Mouse (Mus musculus) embryonic facial prominence, embryonic 12.5 days (tissue): ENCODE data around the gene Jak1. TPM values are rescaled to one million over a fixed set of nuclear protein-coding genes. Genes with fewer than 3 reads are reported as not detected.
"Not testable (repeated sequence)": the region's sequence is repeated elsewhere in the genome, so short reads cannot be mapped to it uniquely, and the experiment has no call there.

Source experiments
- ATAC-seq: fragments of 200-750 bp; cut with Nextera tagmentation; 2 replicates; pipeline ENCODE4 v1.8.0; 2017; ENCODE audit not compliant: insufficient number of reproducible peaks, insufficient read depth, low FRiP score, low TSS enrichment
- H3K27ac ChIP-seq: fragments of 300-500 bp; sonication (generic); 2 replicates; pipeline ENCODE4 v1.5.1; 2016; ENCODE audit warnings: mild to moderate bottlenecking
- H3K27me3 ChIP-seq: fragments of 300-500 bp; sonication (generic); 2 replicates; pipeline ENCODE4 v1.6.1; 2016; ENCODE audit warnings: mild to moderate bottlenecking, moderate library complexity
- H3K36me3 ChIP-seq: fragments of 300-500 bp; sonication (generic); 2 replicates; pipeline ENCODE4 v1.6.1; 2016; ENCODE audit warnings: mild to moderate bottlenecking
- H3K4me1 ChIP-seq: fragments of 300-500 bp; sonication (generic); 2 replicates; pipeline ENCODE4 v1.6.1; 2016
- H3K4me2 ChIP-seq: fragments of 300-500 bp; sonication (generic); replicated peaks from 2 replicates; pipeline ENCODE4 v1.6.1; 2016; ENCODE audit warnings: mild to moderate bottlenecking, moderate library complexity
- H3K4me3 ChIP-seq: fragments of 300-500 bp; sonication (generic); 2 replicates; pipeline ENCODE4 v1.5.1; 2016; ENCODE audit warnings: mild to moderate bottlenecking
- H3K9ac ChIP-seq: fragments of 300-500 bp; sonication (generic); 2 replicates; pipeline ENCODE4 v1.6.1; 2016; ENCODE audit warnings: mild to moderate bottlenecking, moderate library complexity
- H3K9me3 ChIP-seq: fragments of 300-500 bp; sonication (generic); 2 replicates; pipeline ENCODE4 v1.6.1; 2016; ENCODE audit warnings: mild to moderate bottlenecking, moderate library complexity
- WGBS: fragments of 180-500 bp; shearing (Covaris S2); methylation state at CpG from one replicate; pipeline ENCODE4 v1.1.7; 2016; 5-methylcytosine and 5-hydroxymethylcytosine counted together
- polyA plus RNA-seq: library from polyadenylated mRNA; unstranded; fragments of >200 nt; fragmentation: Nextera tagmentation; extraction: Ambion mirVana; gene quantifications from 2 replicates; pipeline ENCODE4 v1.2.1, GENCODE M21; 2016

The Jak1 gene
- polyA plus RNA-seq, 1 experiment from 2014 or later, result 74.8 TPM

DNA sequence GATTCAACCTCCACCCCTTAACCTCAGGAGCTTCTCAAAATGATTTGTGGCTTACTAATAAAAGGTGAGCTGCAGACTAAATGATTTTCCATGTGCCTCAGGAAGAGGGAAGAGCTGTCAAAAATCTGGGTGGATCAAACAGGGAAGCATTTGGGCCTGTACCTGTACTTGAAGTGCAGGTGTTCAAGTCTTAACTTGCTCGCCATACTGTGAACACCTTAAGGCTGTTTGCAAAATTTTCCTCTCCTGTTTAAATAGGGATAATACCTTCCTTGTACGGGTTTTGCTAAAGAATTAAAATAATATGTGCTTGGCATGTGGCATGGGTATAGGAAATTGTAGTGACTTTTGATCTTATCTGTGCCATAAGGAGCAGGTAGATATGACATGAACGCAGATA, 5.7 kb upstream of the Jak1 start:
- no peak for ATAC-seq
- Histone ChIP-seq H3K4me1 (no peaks in the 10 kb centered on the region), H3K9ac (no peak overlapping the region), H3K27ac (no peak overlapping the region), H3K27me3 (no peaks in the 10 kb centered on the region), H3K9me3 (no peaks in the 10 kb centered on the region), H3K36me3 (no peaks in the 10 kb centered on the region), H3K4me2 (no peak overlapping the region), H3K4me3 (no peak overlapping the region)
- 81% methylated on average over 3 of the region's 3 CpGs for WGBS

- H3K4me1 ChIP-seq, H3K4me2 ChIP-seq, H3K9me3 ChIP-seq: not testable (repeated sequence)
Observed at GRCm38 (mm10) chr4:101268506-101268905, 3.4 kb upstream of the Jak1 start.

GRCm38 (mm10) chr4:101265523-101265922, 441 bp upstream of the Jak1 start:
- no peak for ATAC-seq
- H3K4me1 ChIP-seq, result 0 out of 2 replicates have a peak, but pooled peaks cover 4% of the 10 kb centered on the region
- no peak overlapping the region for H3K27ac ChIP-seq
- H3K27me3 ChIP-seq, result no peaks in the 10 kb centered on the region
- no peak overlapping the region for H3K9ac ChIP-seq
- no peaks in the 10 kb centered on the region for H3K36me3 ChIP-seq
- 27% methylated on average over 6 of the region's 7 CpGs for WGBS
- peak overlapping the region; percentile 98 for H3K4me3 ChIP-seq
- peak overlapping the region; percentile 76 for H3K4me2 ChIP-seq
- H3K9me3 ChIP-seq, result no peaks in the 10 kb centered on the region

More at GRCm38 (mm10) chr4:101268506-101268905, 3.4 kb upstream of the Jak1 start:
- H3K4me3 ChIP-seq, H3K9ac ChIP-seq, H3K27ac ChIP-seq, ATAC-seq, H3K27me3 ChIP-seq, H3K36me3 ChIP-seq: not testable (repeated sequence)
- 77% methylated on average over 1 of the region's 1 CpGs for WGBS

GRCm38 (mm10) chr4:101263968-101264740, 928 bp downstream of the Jak1 start:
- Histone ChIP-seq H3K27ac (peak overlapping the region; percentile 86; the same call in 1 of the 2 replicates), H3K36me3 (no peaks in the 10 kb centered on the region), H3K9me3 (no peaks in the 10 kb centered on the region), H3K9ac (peak overlapping the region; percentile 89), H3K4me2 (peak overlapping the region; percentile 76), H3K4me1 (0 out of 2 replicates have a peak, but pooled peaks cover 4% of the 10 kb centered on the region), H3K27me3 (no peaks in the 10 kb centered on the region), H3K4me3 (peak overlapping the region; percentile 98)
- ATAC-seq, result 0 out of 2 replicates have a peak, but pooled peaks have one; percentile 18
- WGBS, result 6% methylated on average over 26 of the region's 26 CpGs

- H3K4me3 ChIP-seq, result no peak overlapping the region
- 0 out of 2 replicates have a peak, but pooled peaks cover 4% of the 10 kb centered on the region for H3K4me1 ChIP-seq
- no peak overlapping the region for H3K4me2 ChIP-seq
- no peak overlapping the region for H3K27ac ChIP-seq
- ATAC-seq, result no peak
- no peak overlapping the region for H3K9ac ChIP-seq
- WGBS, result 82% methylated on average over 5 of the region's 5 CpGs
- H3K27me3 ChIP-seq, result no peaks in the 10 kb centered on the region
- no peaks in the 10 kb centered on the region for H3K36me3 ChIP-seq
- no peaks in the 10 kb centered on the region for H3K9me3 ChIP-seq
Observed at GRCm38 (mm10) chr4:101261596-101261995, 3.5 kb downstream of the Jak1 start.

GRCm38 (mm10) chr4:101260744-101261291, 4.3 kb downstream of the Jak1 start:
- Histone ChIP-seq H3K9me3 (no peaks in the 10 kb centered on the region), H3K27me3 (no peaks in the 10 kb centered on the region), H3K4me1 (0 out of 2 replicates have a peak, but pooled peaks cover 4% of the 10 kb centered on the region), H3K9ac (no peak overlapping the region), H3K4me3 (no peak overlapping the region), H3K36me3 (no peaks in the 10 kb centered on the region), H3K4me2 (no peak overlapping the region), H3K27ac (no peak overlapping the region)
- WGBS, result 86% methylated on average over 8 of the region's 8 CpGs
- no peak for ATAC-seq

- no peak overlapping the region for H3K4me2 ChIP-seq
- H3K4me1 ChIP-seq, result 0 out of 2 replicates have a peak, but pooled peaks cover 5% of the 10 kb centered on the region
- H3K9ac ChIP-seq, result no peak overlapping the region
- WGBS, result 83% methylated on average over 3 of the region's 3 CpGs
- H3K36me3 ChIP-seq, result no peaks in the 10 kb centered on the region
- H3K4me3 ChIP-seq, result no peak overlapping the region
- no peak for ATAC-seq
- H3K27ac ChIP-seq, result no peak overlapping the region
- no peaks in the 10 kb centered on the region for H3K27me3 ChIP-seq
- H3K9me3 ChIP-seq, result no peaks in the 10 kb centered on the region
Observed at GRCm38 (mm10) chr4:101256526-101257210, 8.4 kb downstream of the Jak1 start.

- no peak for ATAC-seq
- Histone ChIP-seq H3K4me2 (no peak overlapping the region), H3K27ac (no peak overlapping the region), H3K4me1 (0 out of 2 replicates have a peak, but pooled peaks cover 5% of the 10 kb centered on the region), H3K9ac (no peak overlapping the region), H3K4me3 (no peak overlapping the region), H3K36me3 (no peaks in the 10 kb centered on the region), H3K9me3 (no peaks in the 10 kb centered on the region), H3K27me3 (no peaks in the 10 kb centered on the region)
- WGBS, result 76% methylated on average over 8 of the region's 8 CpGs
Observed at GRCm38 (mm10) chr4:101254606-101255349, 10.3 kb downstream of the Jak1 start.

- WGBS, result 86% methylated on average over 7 of the region's 7 CpGs
- Histone ChIP-seq H3K27me3 (no peaks in the 10 kb centered on the region), H3K4me3 (no peak overlapping the region), H3K4me1 (0 out of 2 replicates have a peak, but pooled peaks cover 5% of the 10 kb centered on the region), H3K27ac (no peak overlapping the region), H3K9me3 (no peaks in the 10 kb centered on the region), H3K4me2 (no peak overlapping the region), H3K36me3 (no peaks in the 10 kb centered on the region), H3K9ac (no peak overlapping the region)
- no peak for ATAC-seq
Observed at GRCm38 (mm10) chr4:101254015-101254414, 11.1 kb downstream of the Jak1 start.

DNA sequence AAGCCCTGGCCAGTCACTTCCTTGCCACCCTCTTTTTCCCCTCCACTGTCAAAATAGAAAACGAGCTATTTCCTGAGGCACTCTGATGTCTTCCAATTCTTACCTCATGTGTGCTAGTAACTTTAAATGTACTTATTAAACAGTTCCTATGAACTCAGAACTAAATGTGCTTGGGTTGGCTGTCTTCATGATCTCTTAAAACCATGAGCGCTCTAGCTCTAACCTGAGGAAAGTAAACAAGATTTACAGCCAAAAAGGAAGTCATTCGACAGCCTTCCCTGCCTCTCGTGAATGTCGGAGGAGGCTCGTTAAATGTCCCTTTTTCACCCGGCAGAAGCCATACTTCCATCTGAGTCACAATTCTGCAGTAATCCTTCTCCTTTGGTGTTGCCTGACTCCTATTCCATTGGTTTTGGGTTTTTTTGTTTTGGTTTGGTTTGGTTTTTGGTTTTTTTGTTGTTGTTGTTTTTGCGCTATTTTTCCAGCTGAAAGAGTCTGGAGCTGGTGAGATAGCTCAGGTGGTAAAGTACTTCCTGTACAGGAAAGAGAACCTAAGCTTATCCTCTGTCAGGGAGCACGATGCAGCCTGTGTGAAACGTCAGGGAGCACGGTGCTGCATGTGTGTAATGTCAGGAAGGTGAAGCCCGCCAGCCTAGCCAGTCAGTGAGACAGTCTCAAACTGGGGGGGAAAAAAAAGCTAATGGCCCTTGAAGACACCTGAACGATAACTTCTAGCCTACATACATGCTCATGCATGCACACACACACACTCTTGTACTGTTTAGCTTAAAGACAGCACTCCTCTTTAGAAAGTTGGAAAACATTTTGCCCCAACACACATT, 12.1 kb downstream of the Jak1 start:
- no peak overlapping the region for H3K4me3 ChIP-seq
- no peak overlapping the region for H3K9ac ChIP-seq
- no peak overlapping the region for H3K4me2 ChIP-seq
- no peaks in the 10 kb centered on the region for H3K27me3 ChIP-seq
- H3K27ac ChIP-seq, result no peak overlapping the region
- H3K9me3 ChIP-seq, result no peaks in the 10 kb centered on the region
- ATAC-seq, result no peak
- WGBS, result 74% methylated on average over 13 of the region's 13 CpGs
- no peaks in the 10 kb centered on the region for H3K36me3 ChIP-seq
- 0 out of 2 replicates have a peak, but pooled peaks cover 5% of the 10 kb centered on the region for H3K4me1 ChIP-seq
